Mouse (Mus musculus) ES-E14 (cell line): ENCODE results near the gene Fgf12.

Source experiments
- CHD2 ChIP-seq: IDR thresholded peaks from 2 replicates; pipeline ENCODE4 v1.6.1; 2014; ENCODE audit warnings: mild to moderate bottlenecking, low read depth, low read length, inconsistent platforms
- HCFC1 ChIP-seq: IDR thresholded peaks from 2 replicates; pipeline ENCODE4 v1.6.1; 2012; ENCODE audit warnings: low read length, inconsistent platforms, borderline replicate concordance; ENCODE audit not compliant: insufficient read depth
- MAFK ChIP-seq: IDR thresholded peaks from 2 replicates; pipeline ENCODE4 v1.6.1; 2014; ENCODE audit warnings: mild to moderate bottlenecking, low read depth, low read length, inconsistent platforms; ENCODE audit not compliant: insufficient read depth

GRCm38 (mm10) chr16:28411210-28411817 is 341.6 kb downstream of the Fgf12 start:
- TF ChIP-seq HCFC1 (no peak), MAFK (no peak), CHD2 (no peak)
